Mouse (Mus musculus) neural tube, embryonic 14.5 days (tissue): ENCODE data around the gene Tmem191c. TPM values are rescaled to one million over a fixed set of nuclear protein-coding genes. Genes with fewer than 3 reads are reported as not detected.

Source experiments
- ATAC-seq: fragments of 200-750 bp; cut with Nextera tagmentation; 2 replicates; pipeline ENCODE4 v1.8.0; 2017; ENCODE audit warnings: low read depth, mild to moderate bottlenecking, moderate TSS enrichment, moderate library complexity
- H3K27ac ChIP-seq: fragments of 300-500 bp; sonication (generic); 2 replicates; pipeline ENCODE4 v1.5.1; 2014; ENCODE audit warnings: low read depth, mild to moderate bottlenecking, control low read depth, low read length, moderate library complexity, mixed read lengths
- H3K27me3 ChIP-seq: fragments of 300-500 bp; sonication (generic); 2 replicates; pipeline ENCODE4 v1.6.1; 2014; ENCODE audit warnings: low read length; ENCODE audit not compliant: control insufficient read depth, insufficient read depth
- H3K36me3 ChIP-seq: fragments of 300-500 bp; sonication (generic); 2 replicates; pipeline ENCODE4 v1.6.1; 2014; ENCODE audit warnings: low read length, mixed read lengths; ENCODE audit not compliant: control insufficient read depth, insufficient read depth
- H3K4me1 ChIP-seq: fragments of 300-500 bp; sonication (generic); 2 replicates; pipeline ENCODE4 v1.6.1; 2014; ENCODE audit warnings: low read length; ENCODE audit not compliant: control insufficient read depth, insufficient read depth
- H3K4me2 ChIP-seq: fragments of 300-500 bp; sonication (generic); 2 replicates; pipeline ENCODE4 v1.6.1; 2014; ENCODE audit warnings: mild to moderate bottlenecking, low read depth, low read length, control low read depth
- H3K4me3 ChIP-seq: fragments of 300-500 bp; sonication (generic); 2 replicates; pipeline ENCODE4 v1.5.1; 2014; ENCODE audit warnings: low read depth, low read length, control low read depth, mixed read lengths
- H3K9ac ChIP-seq: fragments of 300-500 bp; sonication (generic); replicated peaks from 2 replicates; pipeline ENCODE4 v1.6.1; 2014; ENCODE audit warnings: low read depth, mild to moderate bottlenecking, control low read depth, low read length, mixed read lengths
- H3K9me3 ChIP-seq: fragments of 300-500 bp; sonication (generic); 2 replicates; pipeline ENCODE4 v1.6.1; 2016; ENCODE audit warnings: low read length; ENCODE audit not compliant: control insufficient read depth
- WGBS: fragments of 180-500 bp; shearing (Covaris S2); extraction: QIAGEN DNeasy Blood & Tissue Kit; methylation state at CpG from one replicate; pipeline ENCODE4 v1.1.7; 2014; 5-methylcytosine and 5-hydroxymethylcytosine counted together
- polyA plus RNA-seq: library from polyadenylated mRNA; unstranded; fragments of >200 nt; fragmentation: Nextera tagmentation; extraction: Ambion mirVana; gene quantifications from 2 replicates; pipeline ENCODE4 v1.2.1, GENCODE M21; 2014

The Tmem191c gene
- polyA plus RNA-seq, 1 experiment from 2014 or later: 55.7 TPM

- peaks cover 23% of the 10 kb centered on the region for H3K4me1 ChIP-seq
- H3K27ac ChIP-seq: no peak overlapping the region
- no peaks in the 10 kb centered on the region for H3K27me3 ChIP-seq
- H3K36me3 ChIP-seq: no peaks in the 10 kb centered on the region
- no peak overlapping the region for H3K4me2 ChIP-seq
- no peak overlapping the region for H3K9ac ChIP-seq
- H3K4me3 ChIP-seq: no peak overlapping the region
- ATAC-seq: no peak
- 83% methylated on average over 2 of the region's 2 CpGs for WGBS
- H3K9me3 ChIP-seq: no peaks in the 10 kb centered on the region
Observed at GRCm38 (mm10) chr16:17239409-17239808, 36.5 kb upstream of the Tmem191c start.

- no peaks in the 10 kb centered on the region for H3K9me3 ChIP-seq
- 78% methylated on average over 1 of the region's 1 CpGs for WGBS
- no peak overlapping the region for H3K9ac ChIP-seq
- H3K27me3 ChIP-seq: no peaks in the 10 kb centered on the region
- H3K4me3 ChIP-seq: no peak overlapping the region
- H3K4me2 ChIP-seq: no peak overlapping the region
- no peak for ATAC-seq
- H3K27ac ChIP-seq: no peak overlapping the region
- no peaks in the 10 kb centered on the region for H3K36me3 ChIP-seq
- 0 out of 2 replicates have a peak, but pooled peaks cover 3% of the 10 kb centered on the region for H3K4me1 ChIP-seq
Observed at GRCm38 (mm10) chr16:17243731-17244130, 32.1 kb upstream of the Tmem191c start.

- no peak overlapping the region for H3K4me2 ChIP-seq
- 0 out of 2 replicates have a peak, but pooled peaks cover 3% of the 10 kb centered on the region for H3K4me1 ChIP-seq
- no peaks in the 10 kb centered on the region for H3K36me3 ChIP-seq
- H3K27me3 ChIP-seq: no peaks in the 10 kb centered on the region
- 92% methylated on average over 1 of the region's 1 CpGs for WGBS
- no peak for ATAC-seq
- no peak overlapping the region for H3K4me3 ChIP-seq
- H3K27ac ChIP-seq: no peak overlapping the region
- no peak overlapping the region for H3K9ac ChIP-seq
- H3K9me3 ChIP-seq: no peaks in the 10 kb centered on the region
Observed at GRCm38 (mm10) chr16:17244996-17245395, 30.9 kb upstream of the Tmem191c start.

GRCm38 (mm10) chr16:17247727-17248126 lies 28.1 kb upstream of the Tmem191c start:
- Histone ChIP-seq H3K27ac (no peak overlapping the region), H3K36me3 (no peaks in the 10 kb centered on the region), H3K27me3 (no peaks in the 10 kb centered on the region), H3K9ac (no peak overlapping the region), H3K4me3 (no peak overlapping the region), H3K4me2 (no peak overlapping the region), H3K9me3 (no peaks in the 10 kb centered on the region), H3K4me1 (0 out of 2 replicates have a peak, but pooled peaks cover 9% of the 10 kb centered on the region)
- ATAC-seq: no peak
- 76% methylated on average over 4 of the region's 4 CpGs for WGBS

GRCm38 (mm10) chr16:17249135-17249534 lies 26.7 kb upstream of the Tmem191c start:
- Histone ChIP-seq H3K27ac (no peak overlapping the region), H3K4me3 (no peak overlapping the region), H3K36me3 (no peaks in the 10 kb centered on the region), H3K27me3 (no peaks in the 10 kb centered on the region), H3K9me3 (no peaks in the 10 kb centered on the region), H3K4me2 (no peak overlapping the region), H3K9ac (no peak overlapping the region), H3K4me1 (peaks cover 16% of the 10 kb centered on the region)
- WGBS: 79% methylated on average over 6 of the region's 6 CpGs
- ATAC-seq: no peak

- Histone ChIP-seq H3K27ac (no peak overlapping the region), H3K27me3 (no peaks in the 10 kb centered on the region), H3K9ac (no peak overlapping the region), H3K4me3 (no peak overlapping the region), H3K9me3 (no peaks in the 10 kb centered on the region), H3K4me2 (no peak overlapping the region), H3K4me1 (peaks cover 18% of the 10 kb centered on the region), H3K36me3 (peaks cover 5% of the 10 kb centered on the region; the same call in 1 of the 2 replicates)
- no peak for ATAC-seq
- 65% methylated on average over 3 of the region's 3 CpGs for WGBS
Observed at GRCm38 (mm10) chr16:17251539-17251938, 24.3 kb upstream of the Tmem191c start.

GRCm38 (mm10) chr16:17252086-17252726 lies 23.7 kb upstream of the Tmem191c start:
- H3K27ac ChIP-seq: no peak overlapping the region
- H3K36me3 ChIP-seq: peaks cover 9% of the 10 kb centered on the region
- 79% methylated on average over 3 of the region's 3 CpGs for WGBS
- no peak for ATAC-seq
- H3K4me1 ChIP-seq: peaks cover 18% of the 10 kb centered on the region
- H3K4me3 ChIP-seq: no peak overlapping the region
- H3K4me2 ChIP-seq: no peak overlapping the region
- H3K9me3 ChIP-seq: no peaks in the 10 kb centered on the region
- no peak overlapping the region for H3K9ac ChIP-seq
- no peaks in the 10 kb centered on the region for H3K27me3 ChIP-seq

- WGBS: 72% methylated on average over 7 of the region's 7 CpGs
- no peak for ATAC-seq
- Histone ChIP-seq H3K4me2 (no peak overlapping the region), H3K27ac (no peak overlapping the region), H3K4me3 (no peak overlapping the region), H3K4me1 (peaks cover 18% of the 10 kb centered on the region), H3K36me3 (peaks cover 15% of the 10 kb centered on the region), H3K9me3 (no peaks in the 10 kb centered on the region), H3K9ac (no peak overlapping the region), H3K27me3 (no peaks in the 10 kb centered on the region)
Observed at GRCm38 (mm10) chr16:17252841-17253240, 23.0 kb upstream of the Tmem191c start.

GRCm38 (mm10) chr16:17254005-17254597 lies 21.8 kb upstream of the Tmem191c start:
- H3K27ac ChIP-seq: no peak overlapping the region
- H3K4me3 ChIP-seq: no peak overlapping the region
- no peaks in the 10 kb centered on the region for H3K9me3 ChIP-seq
- H3K4me1 ChIP-seq: peaks cover 18% of the 10 kb centered on the region
- no peak overlapping the region for H3K9ac ChIP-seq
- peaks cover 28% of the 10 kb centered on the region for H3K36me3 ChIP-seq
- no peak for ATAC-seq
- no peak overlapping the region for H3K4me2 ChIP-seq
- no peaks in the 10 kb centered on the region for H3K27me3 ChIP-seq
- WGBS: 30% methylated on average over 4 of the region's 4 CpGs
